Mouse (Mus musculus) MEL (cell line): ENCODE measurements at regions not wholly inside any gene's neighbourhood (a gene's known extent, or its start where the extent isn't known, plus 50 kb on each side); places are given as distances from the start of the nearest gene placed in this dataset.
A peak's percentile ranks its signal among the peaks of the same experiment; 100 is the strongest.

ENCODE experiments used
- DNase-seq: peaks from one replicate; pipeline ENCODE4 v3.0.0; 2011; ENCODE audit warnings: low read depth, low spot score
- H3K27ac ChIP-seq: 2 replicates; pipeline ENCODE4 v1.5.1; 2012; ENCODE audit warnings: low read depth, mild to moderate bottlenecking, control low read depth, low read length, moderate library complexity; ENCODE audit not compliant: control insufficient read depth
- H3K27me3 ChIP-seq, 2 experiments: fragments of 150-350 bp in 1 of 2; sonication (generic) in 1 of 2; 2 replicates each; pipeline ENCODE4 v1.6.1; 2012; ENCODE audit warnings: low read length in 2 of 2, mild to moderate bottlenecking in 2 of 2, improper control_type of control experiment in 1 of 2, moderate library complexity in 1 of 2; ENCODE audit not compliant: insufficient read depth in 2 of 2, control insufficient read depth in 1 of 2
- H3K36me3 ChIP-seq, 2 experiments: 2 replicates each; pipeline ENCODE4 v1.6.1; 2012 to 2014; ENCODE audit warnings: low read length in 2 of 2, improper control_type of control experiment in 1 of 2, inconsistent platforms in 1 of 2, mild to moderate bottlenecking in 1 of 2; ENCODE audit not compliant: insufficient read depth in 2 of 2, control insufficient read depth in 1 of 2
- H3K4me1 ChIP-seq, 2 experiments: fragments of 150-350 bp in 1 of 2; sonication (generic) in 1 of 2; 2 replicates each; pipeline ENCODE4 v1.6.1; 2012; ENCODE audit warnings: low read length in 2 of 2, improper control_type of control experiment in 1 of 2, mild to moderate bottlenecking in 1 of 2; ENCODE audit not compliant: insufficient read depth in 2 of 2, control insufficient read depth in 1 of 2
- H3K4me3 ChIP-seq, 2 experiments: fragments of 150-350 bp in 1 of 2; sonication (generic) in 1 of 2; 2 replicates each; pipeline ENCODE4 v1.5.1; 2012; ENCODE audit warnings: low read depth in 2 of 2, low read length in 2 of 2, mild to moderate bottlenecking in 2 of 2, moderate library complexity in 2 of 2, control low read depth in 1 of 2, improper control_type of control experiment in 1 of 2; ENCODE audit not compliant: control insufficient read depth in 1 of 2, insufficient read depth in 1 of 2
- H3K79me2 ChIP-seq: 2 replicates; pipeline ENCODE4 v1.6.1; 2012; ENCODE audit warnings: mild to moderate bottlenecking, low read length, moderate library complexity; ENCODE audit not compliant: control insufficient read depth, poor library complexity, insufficient read depth
- H3K9ac ChIP-seq: 2 replicates; pipeline ENCODE4 v1.6.1; 2012; ENCODE audit warnings: low read depth, mild to moderate bottlenecking, control low read depth, low read length, moderate library complexity; ENCODE audit not compliant: control insufficient read depth, poor library complexity, severe bottlenecking
- H3K9me3 ChIP-seq: fragments of 150-350 bp; sonication (generic); replicated peaks from 2 replicates; pipeline ENCODE4 v1.6.1; 2012; ENCODE audit warnings: mild to moderate bottlenecking, low read length, improper control_type of control experiment, moderate library complexity; ENCODE audit not compliant: insufficient read depth
- CHD1 ChIP-seq: IDR thresholded peaks from 2 replicates; pipeline ENCODE4 v1.6.1; 2012; ENCODE audit warnings: low read depth, mild to moderate bottlenecking, inconsistent platforms, low read length, improper control_type of control experiment
- CTCF ChIP-seq, 3 experiments: IDR thresholded peaks in 2 of 3; conservative IDR thresholded peaks in 1 of 3; 2 replicates each; pipeline ENCODE4 v1.5.1; 2011 to 2012; ENCODE audit warnings: low read length in 3 of 3, low read depth in 2 of 3, mild to moderate bottlenecking in 2 of 3, improper control_type of control experiment in 1 of 3, inconsistent platforms in 1 of 3, mixed read lengths in 1 of 3, moderate library complexity in 1 of 3; ENCODE audit not compliant: control insufficient read depth in 1 of 3, insufficient read depth in 1 of 3, poor library complexity in 1 of 3, severe bottlenecking in 1 of 3
- E2F4 ChIP-seq: IDR thresholded peaks from 2 replicates; pipeline ENCODE4 v1.6.1; 2011; ENCODE audit warnings: low read depth, low read length, improper control_type of control experiment, borderline replicate concordance
- EP300 ChIP-seq, 2 experiments: IDR thresholded peaks; 2 replicates each; pipeline ENCODE4 v1.6.1; 2011; ENCODE audit warnings: improper control_type of control experiment in 2 of 2, low read length in 2 of 2, low read depth in 1 of 2, mild to moderate bottlenecking in 1 of 2
- ETS1 ChIP-seq: IDR thresholded peaks from 2 replicates; pipeline ENCODE4 v1.6.1; 2012; ENCODE audit warnings: low read depth, mild to moderate bottlenecking, inconsistent platforms, low read length, improper control_type of control experiment, moderate library complexity
- GATA1 ChIP-seq: IDR thresholded peaks from 2 replicates; pipeline ENCODE4 v1.6.1; 2011; ENCODE audit warnings: low read depth, low read length, improper control_type of control experiment
- HCFC1 ChIP-seq: IDR thresholded peaks from 2 replicates; pipeline ENCODE4 v1.6.1; 2012; ENCODE audit warnings: low read depth, mild to moderate bottlenecking, inconsistent platforms, low read length, improper control_type of control experiment, moderate library complexity
- MAFK ChIP-seq: IDR thresholded peaks from 2 replicates; pipeline ENCODE4 v1.6.1; 2011; ENCODE audit warnings: low read depth, mild to moderate bottlenecking, low read length, improper control_type of control experiment, borderline replicate concordance
- MAX ChIP-seq: IDR thresholded peaks from 2 replicates; pipeline ENCODE4 v1.6.1; 2011; ENCODE audit warnings: low read length, improper control_type of control experiment
- MEF2A ChIP-seq: IDR thresholded peaks from 2 replicates; pipeline ENCODE4 v1.6.1; 2014; ENCODE audit warnings: low read depth, mild to moderate bottlenecking, inconsistent platforms, low read length, improper control_type of control experiment; ENCODE audit not compliant: poor library complexity, insufficient replicate concordance, severe bottlenecking; ENCODE audit errors: extremely low read depth
- MXI1 ChIP-seq: IDR thresholded peaks from 2 replicates; pipeline ENCODE4 v1.6.1; 2011; ENCODE audit warnings: mild to moderate bottlenecking, low read depth, low read length, improper control_type of control experiment
- MYC ChIP-seq: IDR thresholded peaks from 2 replicates; pipeline ENCODE4 v1.6.1; 2011; ENCODE audit warnings: low read depth, mild to moderate bottlenecking, low read length, improper control_type of control experiment, moderate library complexity
- NRF1 ChIP-seq: IDR thresholded peaks from 2 replicates; pipeline ENCODE4 v1.6.1; 2014; ENCODE audit warnings: low read depth, mild to moderate bottlenecking, inconsistent platforms, low read length, improper control_type of control experiment, moderate library complexity; ENCODE audit not compliant: poor library complexity, insufficient read depth, severe bottlenecking
- POLR2A ChIP-seq, 2 experiments: IDR thresholded peaks; 2 replicates each; pipeline ENCODE4 v1.6.1; 2011 to 2012; ENCODE audit warnings: low read length in 2 of 2, mild to moderate bottlenecking in 2 of 2, control low read depth in 1 of 2, improper control_type of control experiment in 1 of 2, low read depth in 1 of 2, moderate library complexity in 1 of 2; ENCODE audit not compliant: control insufficient read depth in 1 of 2, insufficient read depth in 1 of 2, poor library complexity in 1 of 2
- POLR2AphosphoS2 ChIP-seq: IDR thresholded peaks from 2 replicates; pipeline ENCODE4 v1.6.1; 2011; ENCODE audit warnings: low read length, improper control_type of control experiment
- POLR2AphosphoS5 ChIP-seq: IDR thresholded peaks from 2 replicates; pipeline ENCODE4 v1.6.1; 2012; ENCODE audit warnings: low read depth, borderline replicate concordance, mild to moderate bottlenecking, inconsistent platforms, low read length, moderate library complexity, mixed read lengths
- SIN3A ChIP-seq: IDR thresholded peaks from 2 replicates; pipeline ENCODE4 v1.6.1; 2012; ENCODE audit warnings: low read length, improper control_type of control experiment, inconsistent platforms
- TAL1 ChIP-seq: IDR thresholded peaks from 2 replicates; pipeline ENCODE4 v1.6.1; 2012; ENCODE audit warnings: mild to moderate bottlenecking, inconsistent platforms, low read length, moderate library complexity, mixed read lengths
- TCF12 ChIP-seq: IDR thresholded peaks from 2 replicates; pipeline ENCODE4 v1.6.1; 2014; ENCODE audit warnings: low read depth, mild to moderate bottlenecking, inconsistent platforms, low read length, improper control_type of control experiment, moderate library complexity
- UBTF ChIP-seq: IDR thresholded peaks from 2 replicates; pipeline ENCODE4 v1.6.1; 2012; ENCODE audit warnings: low read depth, mild to moderate bottlenecking, inconsistent platforms, low read length, improper control_type of control experiment, moderate library complexity, borderline replicate concordance; ENCODE audit not compliant: insufficient read depth
- USF2 ChIP-seq, 2 experiments: IDR thresholded peaks; 2 replicates each; pipeline ENCODE4 v1.6.1; 2011 to 2012; ENCODE audit warnings: improper control_type of control experiment in 2 of 2, low read length in 2 of 2, borderline replicate concordance in 1 of 2, inconsistent platforms in 1 of 2, low read depth in 1 of 2, mild to moderate bottlenecking in 1 of 2; ENCODE audit not compliant: insufficient read depth in 1 of 2
- ZC3H11A ChIP-seq: IDR thresholded peaks from 2 replicates; pipeline ENCODE4 v1.6.1; 2012; ENCODE audit warnings: low read depth, mild to moderate bottlenecking, inconsistent platforms, low read length, improper control_type of control experiment
- ZKSCAN1 ChIP-seq: IDR thresholded peaks from 2 replicates; pipeline ENCODE4 v1.6.1; 2012; ENCODE audit warnings: low read depth, mild to moderate bottlenecking, inconsistent platforms, low read length, improper control_type of control experiment, moderate library complexity
- ZNF384 ChIP-seq: IDR thresholded peaks from 2 replicates; pipeline ENCODE4 v1.6.1; 2012; ENCODE audit warnings: low read depth, mild to moderate bottlenecking, inconsistent platforms, low read length, improper control_type of control experiment

- Histone ChIP-seq H3K9ac (no peak overlapping the region), H3K4me3 (no peak overlapping the region)
Observed at GRCm38 (mm10) chr3:66650076-66650748, 331.0 kb upstream of the Rsrc1 start.

DNA sequence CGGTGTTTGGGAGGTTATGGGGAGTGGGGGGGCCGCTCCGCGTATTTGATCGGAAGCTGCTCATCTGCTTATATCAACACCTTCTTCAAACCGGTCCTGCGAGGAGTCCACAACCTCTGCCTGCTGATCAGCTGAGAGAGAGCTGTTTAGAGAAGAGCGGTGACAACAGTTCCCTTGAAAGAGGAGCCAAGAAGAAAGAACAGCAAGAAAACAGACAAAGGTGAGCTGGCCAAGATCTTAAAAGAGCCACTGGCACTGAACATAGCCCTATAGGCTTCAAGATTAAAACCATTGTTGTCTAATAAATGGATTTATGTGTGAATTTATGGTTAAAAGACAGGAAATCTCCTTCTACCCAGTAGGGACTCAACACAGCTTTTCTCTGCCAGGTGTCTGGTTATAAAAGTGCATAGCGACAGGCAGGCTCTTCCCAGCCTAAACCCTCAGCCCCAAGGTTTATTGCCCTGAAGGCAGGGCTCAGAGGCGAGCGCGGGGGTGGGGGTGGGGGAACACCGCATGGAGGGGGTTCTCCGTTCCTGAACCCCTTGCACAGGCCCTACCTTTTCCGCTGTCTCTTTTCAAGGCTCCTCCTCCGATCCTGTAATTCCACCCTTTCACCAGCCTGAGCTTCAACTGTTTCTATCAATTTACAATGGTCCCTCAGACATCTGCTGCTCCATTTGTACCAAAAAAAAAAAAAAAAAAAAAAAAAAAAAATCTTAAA, 330.3 kb upstream of the Rsrc1 start:
- Histone ChIP-seq H3K79me2 (no peaks in the 10 kb centered on the region), H3K4me1 (peaks cover 0 to 21% of the 10 kb centered on the region in 2 experiments; a peak in 3 of 4 replicates), H3K9ac (no peak overlapping the region), H3K36me3 (peaks cover 0 to 13% of the 10 kb centered on the region in 2 experiments; a peak in 2 of 4 replicates), H3K4me3 (no peak overlapping the region), H3K27ac (no peak overlapping the region), H3K27me3 (no peaks in the 10 kb centered on the region; a peak in 1 of 4 replicates), H3K9me3 (no peaks in the 10 kb centered on the region)
- TF ChIP-seq CHD1, result no peak
- no peak for TF ChIP-seq HCFC1
- no peak for TF ChIP-seq MAX
- TF ChIP-seq MXI1, result no peak
- TF ChIP-seq SIN3A, result no peak
- TF ChIP-seq USF2 (IDR thresholded peaks at IDR 0.05; ENCODE audit: borderline replicate concordance in 1 of 2, insufficient read depth in 1 of 2, low read depth in 1 of 2, low read length in 2 of 2), result no peak
- TF ChIP-seq MYC, result no peak
- TF ChIP-seq MEF2A, result no peak
- TF ChIP-seq UBTF, result no peak
- DNase-seq, result no peak

More at GRCm38 (mm10) chr3:66650076-66650748, 331.0 kb upstream of the Rsrc1 start:
- no peaks in the 10 kb centered on the region for H3K9me3 ChIP-seq
- no peaks in the 10 kb centered on the region for H3K79me2 ChIP-seq
- H3K27me3 ChIP-seq, result no peaks in the 10 kb centered on the region; a peak in 1 of 4 replicates
- H3K4me1 ChIP-seq, result peaks cover 0 to 20% of the 10 kb centered on the region in 2 experiments; a peak in 3 of 4 replicates
- H3K27ac ChIP-seq, result no peak overlapping the region; the same call in 1 of the 2 replicates
- no peak for TF ChIP-seq ZNF384
- no peak for TF ChIP-seq E2F4
- TF ChIP-seq POLR2A (IDR thresholded peaks at IDR 0.05; ENCODE audit: control insufficient read depth in 1 of 2, insufficient read depth in 1 of 2, low read depth in 1 of 2, low read length in 2 of 2, poor library complexity in 1 of 2), result no peak
- 0 out of 2 replicates have a peak, but pooled peaks have one; percentile 23 for TF ChIP-seq SIN3A
- TF ChIP-seq POLR2AphosphoS2, result no peak
- TF ChIP-seq MAFK, result no peak
- TF ChIP-seq NRF1, result no peak
- TF ChIP-seq TAL1, result peak; percentile 25; the same call in 1 of the 2 replicates
- peak; percentile 79 for TF ChIP-seq TCF12
- no peak for TF ChIP-seq MAX
- TF ChIP-seq ETS1, result no peak; the same call in 1 of the 2 replicates
- TF ChIP-seq CHD1, result no peak
- peak; percentile 43 to 48; a peak in 3 of 4 replicates for TF ChIP-seq EP300 (IDR thresholded peaks at IDR 0.05; ENCODE audit: low read depth in 1 of 2, low read length in 2 of 2)
- no peak for TF ChIP-seq MYC
- no peak for TF ChIP-seq ZKSCAN1
- no peak for TF ChIP-seq CTCF (IDR thresholded peaks at IDR 0.05 in 2 of 3, conservative IDR thresholded peaks at IDR 0.05 in 1 of 3; ENCODE audit: control insufficient read depth in 1 of 3, insufficient read depth in 1 of 3, low read depth in 2 of 3, low read length in 3 of 3, poor library complexity in 1 of 3, severe bottlenecking in 1 of 3)
- TF ChIP-seq ZC3H11A, result no peak
- TF ChIP-seq GATA1, result 0 out of 2 replicates have a peak, but pooled peaks have one; percentile 8
- no peak for TF ChIP-seq POLR2AphosphoS5
- TF ChIP-seq UBTF, result no peak
- peak; percentile 57 for DNase-seq
- H3K36me3 ChIP-seq, result peaks cover 0 to 13% of the 10 kb centered on the region in 2 experiments; a peak in 2 of 4 replicates
